Mouse (Mus musculus) intestine, embryonic 14.5 days (tissue): ENCODE data around the gene Scn3a. TPM values are rescaled to one million over a fixed set of nuclear protein-coding genes. Genes with fewer than 3 reads are reported as not detected.
A peak's percentile ranks its signal among the peaks of the same experiment; 100 is the strongest.

Experiments used
- ATAC-seq: fragments of 200-750 bp; cut with Nextera tagmentation; replicated peaks from 2 replicates; pipeline ENCODE4 v1.8.0; 2017; ENCODE audit warnings: low read depth, moderate number of reproducible peaks, moderate TSS enrichment, moderate library complexity; ENCODE audit not compliant: low FRiP score, low TSS enrichment
- DNase-seq: peaks from one replicate; pipeline ENCODE4 v3.0.0-alpha.2; 2018; ENCODE audit warnings: low spot score
- H3K27ac ChIP-seq: fragments of 300-500 bp; sonication (generic); 2 replicates; pipeline ENCODE4 v1.5.1; 2014; ENCODE audit warnings: low read depth, mild to moderate bottlenecking, control low read depth
- H3K27me3 ChIP-seq: fragments of 300-500 bp; sonication (generic); replicated peaks from 2 replicates; pipeline ENCODE4 v1.6.1; 2014; ENCODE audit warnings: low read length, control low read depth; ENCODE audit not compliant: control insufficient read depth, insufficient read depth
- H3K36me3 ChIP-seq: fragments of 300-500 bp; sonication (generic); 2 replicates; pipeline ENCODE4 v1.6.1; 2014; ENCODE audit warnings: low read length, control low read depth; ENCODE audit not compliant: control insufficient read depth, insufficient read depth
- H3K4me1 ChIP-seq: fragments of 300-500 bp; sonication (generic); replicated peaks from 2 replicates; pipeline ENCODE4 v1.6.1; 2014; ENCODE audit warnings: low read length, control low read depth, mixed read lengths; ENCODE audit not compliant: control insufficient read depth, insufficient read depth
- H3K4me2 ChIP-seq: fragments of 300-500 bp; sonication (generic); 2 replicates; pipeline ENCODE4 v1.6.1; 2014; ENCODE audit warnings: low read length
- H3K4me3 ChIP-seq: fragments of 300-500 bp; sonication (generic); 2 replicates; pipeline ENCODE4 v1.5.1; 2014; ENCODE audit warnings: low read depth, low read length, control low read depth, mixed read lengths
- H3K9ac ChIP-seq: fragments of 300-500 bp; sonication (generic); 2 replicates; pipeline ENCODE4 v1.6.1; 2014; ENCODE audit warnings: mild to moderate bottlenecking, low read length
- H3K9me3 ChIP-seq: fragments of 300-500 bp; sonication (generic); 2 replicates; pipeline ENCODE4 v1.6.1; 2016; ENCODE audit warnings: low read length, control low read depth; ENCODE audit not compliant: control insufficient read depth
- WGBS: fragments of 180-500 bp; shearing (Covaris S2); extraction: QIAGEN DNeasy Blood & Tissue Kit; methylation state at CpG from one replicate; pipeline ENCODE4 v1.1.7; 2014; 5-methylcytosine and 5-hydroxymethylcytosine counted together
- polyA plus RNA-seq: library from polyadenylated mRNA; unstranded; fragments of >200 nt; fragmentation: Nextera tagmentation; extraction: Ambion mirVana; gene quantifications from 2 replicates; pipeline ENCODE4 v1.2.1, GENCODE M21; 2014

Scn3a gene
- polyA plus RNA-seq, 1 experiment from 2014 or later, result 4.9 TPM

- H3K36me3 ChIP-seq, result no peaks in the 10 kb centered on the region
- ATAC-seq (peak; percentile 87), DNase-seq (peak; percentile 64)
- peak overlapping the region; percentile 68 for H3K4me2 ChIP-seq
- H3K9me3 ChIP-seq, result 0 out of 2 replicates have a peak, but pooled peaks cover 3% of the 10 kb centered on the region
- WGBS, result under 1% methylated on average over 7 of the region's 7 CpGs
- no peaks in the 10 kb centered on the region; the same call in 1 of the 2 replicates for H3K4me1 ChIP-seq
- peak overlapping the region; percentile 48 for H3K9ac ChIP-seq
- peak overlapping the region; percentile 33 for H3K4me3 ChIP-seq
- H3K27me3 ChIP-seq, result no peaks in the 10 kb centered on the region
- peak overlapping the region; percentile 64; the same call in 1 of the 2 replicates for H3K27ac ChIP-seq
These were observed 153.2 kb downstream of the Scn3a start for GRCm38 (mm10) chr2:65414237-65414636.

GRCm38 (mm10) chr2:65413746-65414145 is 153.7 kb downstream of the Scn3a start:
- DNase-seq (no peak), ATAC-seq (0 out of 2 replicates have a peak, but pooled peaks have one; percentile 51)
- under 1% methylated on average over 3 of the region's 3 CpGs for WGBS
- peak overlapping the region; percentile 33 for H3K4me3 ChIP-seq
- peak overlapping the region; percentile 48 for H3K9ac ChIP-seq
- peak overlapping the region; percentile 64; the same call in 1 of the 2 replicates for H3K27ac ChIP-seq
- peak overlapping the region; percentile 68 for H3K4me2 ChIP-seq
- no peaks in the 10 kb centered on the region for H3K27me3 ChIP-seq
- H3K36me3 ChIP-seq, result no peaks in the 10 kb centered on the region
- H3K9me3 ChIP-seq, result 0 out of 2 replicates have a peak, but pooled peaks cover 3% of the 10 kb centered on the region
- H3K4me1 ChIP-seq, result no peaks in the 10 kb centered on the region; the same call in 1 of the 2 replicates

Other genes starting within 250 kb of the Scn3a start
- gene Slc38a11, start 203.6 kb downstream of the Scn3a start, polyA plus RNA-seq, result not detected in 2 replicates
- 3.0 and 4.4 TPM in 2 replicates for gene Scn2a, start 53.1 kb upstream of the Scn3a start, polyA plus RNA-seq